Mouse (Mus musculus) brain, embryonic 14.5 days (tissue): ENCODE data around the gene S1pr1.

Experiments
- CTCF ChIP-seq: fragments of 200-500 bp; IDR thresholded peaks from 2 replicates; pipeline ENCODE4 v1.5.1; 2012; ENCODE audit warnings: inconsistent platforms, mild to moderate bottlenecking, moderate library complexity, borderline replicate concordance; ENCODE audit not compliant: insufficient read depth, insufficient read length; ENCODE audit errors: extremely low read depth
- POLR2A ChIP-seq: fragments of 200-500 bp; IDR thresholded peaks from 2 replicates; pipeline ENCODE4 v1.6.1; 2012; ENCODE audit warnings: mild to moderate bottlenecking, inconsistent platforms, borderline replicate concordance; ENCODE audit not compliant: poor library complexity, insufficient read depth, insufficient read length, severe bottlenecking; ENCODE audit errors: extremely low read depth

DNA sequence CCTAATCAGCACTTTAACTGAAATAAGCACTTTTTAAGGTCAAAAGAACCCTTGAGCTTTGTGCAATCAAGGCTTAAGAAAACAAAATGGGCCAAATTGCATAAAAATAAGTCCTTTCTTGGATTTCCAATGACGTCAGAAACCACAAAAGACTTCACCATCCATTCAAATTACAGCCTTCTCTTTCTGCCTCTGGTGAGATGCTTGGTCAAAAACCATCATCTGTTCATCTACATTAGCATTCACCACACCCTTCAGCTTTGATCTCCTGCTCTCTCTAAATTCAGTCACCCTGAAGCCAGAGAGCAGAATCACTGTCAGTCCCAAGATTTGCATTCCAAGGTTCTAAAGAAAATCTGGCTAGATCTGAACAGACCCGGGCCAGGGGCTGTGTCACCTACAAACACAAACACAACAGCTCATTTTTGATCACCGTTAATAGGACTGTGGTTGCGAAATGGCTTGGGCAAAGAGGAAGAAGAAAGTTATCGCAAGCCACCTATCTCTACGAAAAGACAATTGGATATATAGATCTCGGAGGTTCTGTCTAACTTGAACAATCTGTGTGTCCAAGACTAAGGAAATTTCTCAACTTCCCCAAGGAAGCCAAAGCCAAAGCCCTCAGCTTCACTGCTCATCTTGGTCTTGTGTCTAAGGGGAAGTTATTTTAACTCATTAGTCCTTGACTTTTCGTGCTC, 19.5 kb downstream of the S1pr1 start:
- TF ChIP-seq POLR2A (no peak), CTCF (no peak)
